Mouse (Mus musculus): Measurements from ENCODE around the gene Gmppa. TPM values are rescaled to one million over a fixed set of nuclear protein-coding genes. Genes with fewer than 3 reads are reported as not detected.
A peak's percentile ranks its signal among the peaks of the same experiment; 100 is the strongest.

Gmppa gene
- polyA plus RNA-seq, 1 experiment from 2014 or later, result 103 TPM

GRCm38 (mm10) chr1:75425796-75426471, 9.8 kb upstream of the Gmppa start:
- Histone ChIP-seq H3K9ac (no peak overlapping the region), H3K4me2 (no peak overlapping the region), H3K27ac (no peak overlapping the region), H3K4me1 (peaks cover 18% of the 10 kb centered on the region; the same call in 1 of the 2 replicates), H3K27me3 (replicated peaks) (peaks cover 36% of the 10 kb centered on the region), H3K4me3 (replicated peaks) (no peak overlapping the region), H3K9me3 (no peaks in the 10 kb centered on the region), H3K36me3 (0 out of 2 replicates have a peak, but pooled peaks cover 1% of the 10 kb centered on the region)
- 31% methylated on average over 10 of the region's 10 CpGs for WGBS
- ATAC-seq (ENCODE audit: insufficient read depth, low FRiP score, low read depth), result no peak

GRCm38 (mm10) chr1:75438782-75439181, 3.1 kb downstream of the Gmppa start:
- Histone ChIP-seq H3K9ac (no peak overlapping the region), H3K27ac (no peak overlapping the region), H3K4me1 (peaks cover 15% of the 10 kb centered on the region), H3K4me3 (replicated peaks) (no peak overlapping the region), H3K27me3 (replicated peaks) (no peaks in the 10 kb centered on the region), H3K4me2 (no peak overlapping the region), H3K9me3 (no peaks in the 10 kb centered on the region), H3K36me3 (peaks cover 11% of the 10 kb centered on the region)
- 76% methylated on average over 8 of the region's 9 CpGs for WGBS
- ATAC-seq (ENCODE audit: insufficient read depth, low FRiP score, low read depth), result no peak

GRCm38 (mm10) chr1:75440661-75441060, 4.9 kb downstream of the Gmppa start:
- Histone ChIP-seq H3K4me1 (peaks cover 22% of the 10 kb centered on the region), H3K4me3 (replicated peaks) (no peak overlapping the region), H3K9ac (no peak overlapping the region), H3K9me3 (no peaks in the 10 kb centered on the region), H3K27me3 (replicated peaks) (0 out of 2 replicates have a peak, but pooled peaks cover 6% of the 10 kb centered on the region), H3K4me2 (no peak overlapping the region), H3K27ac (no peak overlapping the region), H3K36me3 (peaks cover 11% of the 10 kb centered on the region)
- no peak for ATAC-seq (ENCODE audit: insufficient read depth, low FRiP score, low read depth)
- 97% methylated on average over 7 of the region's 7 CpGs for WGBS

GRCm38 (mm10) chr1:75441471-75441996, 5.8 kb downstream of the Gmppa start:
- H3K9ac ChIP-seq, result no peak overlapping the region
- H3K9me3 ChIP-seq, result no peaks in the 10 kb centered on the region
- ATAC-seq (ENCODE audit: insufficient read depth, low FRiP score, low read depth), result no peak
- peaks cover 11% of the 10 kb centered on the region for H3K36me3 ChIP-seq
- no peak overlapping the region for H3K27ac ChIP-seq
- H3K4me2 ChIP-seq, result no peak overlapping the region
- 0 out of 2 replicates have a peak, but pooled peaks cover 7% of the 10 kb centered on the region for H3K27me3 ChIP-seq (replicated peaks)
- H3K4me1 ChIP-seq, result peaks cover 27% of the 10 kb centered on the region
- H3K4me3 ChIP-seq (replicated peaks), result no peak overlapping the region
- WGBS, result 89% methylated on average over 15 of the region's 15 CpGs

GRCm38 (mm10) chr1:75442171-75442570, 6.4 kb downstream of the Gmppa start:
- Histone ChIP-seq H3K27ac (no peak overlapping the region), H3K36me3 (peaks cover 11% of the 10 kb centered on the region), H3K4me2 (no peak overlapping the region), H3K27me3 (replicated peaks) (peaks cover 12% of the 10 kb centered on the region), H3K9me3 (no peaks in the 10 kb centered on the region), H3K9ac (no peak overlapping the region), H3K4me1 (peaks cover 27% of the 10 kb centered on the region), H3K4me3 (replicated peaks) (no peak overlapping the region)
- WGBS, result 85% methylated on average over 9 of the region's 9 CpGs
- ATAC-seq (ENCODE audit: insufficient read depth, low FRiP score, low read depth), result no peak

- H3K4me2 ChIP-seq, result no peak overlapping the region
- H3K27me3 ChIP-seq (replicated peaks), result peaks cover 18% of the 10 kb centered on the region
- H3K4me1 ChIP-seq, result peaks cover 32% of the 10 kb centered on the region
- no peak overlapping the region for H3K4me3 ChIP-seq (replicated peaks)
- no peaks in the 10 kb centered on the region for H3K9me3 ChIP-seq
- 60% methylated on average over 8 of the region's 8 CpGs for WGBS
- no peak for ATAC-seq (ENCODE audit: insufficient read depth, low FRiP score, low read depth)
- peaks cover 10% of the 10 kb centered on the region for H3K36me3 ChIP-seq
- H3K27ac ChIP-seq, result no peak overlapping the region
- no peak overlapping the region for H3K9ac ChIP-seq
Measured at GRCm38 (mm10) chr1:75442811-75443210, 7.1 kb downstream of the Gmppa start.

GRCm38 (mm10) chr1:75443247-75444024, 7.7 kb downstream of the Gmppa start:
- H3K9me3 ChIP-seq, result no peaks in the 10 kb centered on the region
- H3K4me1 ChIP-seq, result peaks cover 37% of the 10 kb centered on the region
- 45% methylated on average over 13 of the region's 13 CpGs for WGBS
- no peak overlapping the region for H3K4me3 ChIP-seq (replicated peaks)
- no peak overlapping the region for H3K27ac ChIP-seq
- peaks cover 6% of the 10 kb centered on the region for H3K36me3 ChIP-seq
- no peak overlapping the region for H3K4me2 ChIP-seq
- no peak overlapping the region for H3K9ac ChIP-seq
- H3K27me3 ChIP-seq (replicated peaks), result peaks cover 23% of the 10 kb centered on the region
- no peak for ATAC-seq (ENCODE audit: insufficient read depth, low FRiP score, low read depth)

- no peak for ATAC-seq (ENCODE audit: insufficient read depth, low FRiP score, low read depth)
- Histone ChIP-seq H3K4me1 (peaks cover 40% of the 10 kb centered on the region), H3K27me3 (replicated peaks) (peaks cover 30% of the 10 kb centered on the region), H3K36me3 (peaks cover 6% of the 10 kb centered on the region), H3K4me3 (replicated peaks) (no peak overlapping the region), H3K9ac (no peak overlapping the region), H3K4me2 (no peak overlapping the region), H3K9me3 (no peaks in the 10 kb centered on the region), H3K27ac (no peak overlapping the region)
- 53% methylated on average over 3 of the region's 3 CpGs for WGBS
Measured at GRCm38 (mm10) chr1:75444208-75444607, 8.5 kb downstream of the Gmppa start.

GRCm38 (mm10) chr1:75445141-75445701, 9.5 kb downstream of the Gmppa start:
- H3K27ac ChIP-seq, result no peak overlapping the region; the same call in 1 of the 2 replicates
- peaks cover 5% of the 10 kb centered on the region for H3K36me3 ChIP-seq
- no peak overlapping the region for H3K9ac ChIP-seq
- H3K4me1 ChIP-seq, result peaks cover 50% of the 10 kb centered on the region
- WGBS, result 7% methylated on average over 9 of the region's 9 CpGs
- ATAC-seq (ENCODE audit: insufficient read depth, low FRiP score, low read depth), result peak; percentile 4; the same call in 1 of the 2 replicates
- peak overlapping the region; percentile 46 for H3K4me2 ChIP-seq
- H3K4me3 ChIP-seq (replicated peaks), result no peak overlapping the region; the same call in 1 of the 2 replicates
- peaks cover 39% of the 10 kb centered on the region for H3K27me3 ChIP-seq (replicated peaks)
- no peaks in the 10 kb centered on the region for H3K9me3 ChIP-seq

- H3K9me3 ChIP-seq, result no peaks in the 10 kb centered on the region
- H3K4me1 ChIP-seq, result peaks cover 57% of the 10 kb centered on the region
- peak overlapping the region; percentile 8; the same call in 1 of the 2 replicates for H3K4me3 ChIP-seq (replicated peaks)
- H3K27me3 ChIP-seq (replicated peaks), result peaks cover 46% of the 10 kb centered on the region
- H3K27ac ChIP-seq, result no peak overlapping the region; the same call in 1 of the 2 replicates
- 2% methylated on average over 22 of the region's 22 CpGs for WGBS
- no peak overlapping the region for H3K9ac ChIP-seq
- ATAC-seq (ENCODE audit: insufficient read depth, low FRiP score, low read depth), result peak; percentile 25; the same call in 1 of the 2 replicates
- H3K36me3 ChIP-seq, result no peaks in the 10 kb centered on the region; the same call in 1 of the 2 replicates
- H3K4me2 ChIP-seq, result peak overlapping the region; percentile 46
Measured at GRCm38 (mm10) chr1:75445751-75446611, 10.3 kb downstream of the Gmppa start.

- no peak overlapping the region for H3K9ac ChIP-seq
- H3K27ac ChIP-seq, result no peak overlapping the region; the same call in 1 of the 2 replicates
- ATAC-seq (ENCODE audit: insufficient read depth, low FRiP score, low read depth), result no peak
- WGBS, result 7% methylated on average over 20 of the region's 20 CpGs
- H3K4me1 ChIP-seq, result peaks cover 63% of the 10 kb centered on the region
- H3K27me3 ChIP-seq (replicated peaks), result peaks cover 53% of the 10 kb centered on the region
- no peak overlapping the region for H3K4me3 ChIP-seq (replicated peaks)
- no peaks in the 10 kb centered on the region for H3K9me3 ChIP-seq
- peak overlapping the region; percentile 46 for H3K4me2 ChIP-seq
- H3K36me3 ChIP-seq, result no peaks in the 10 kb centered on the region; the same call in 1 of the 2 replicates
Measured at GRCm38 (mm10) chr1:75446656-75447055, 10.9 kb downstream of the Gmppa start.
